Mouse (Mus musculus) heart, postnatal 36 days (tissue): ENCODE measurements at regions not wholly inside any gene's neighbourhood (a gene's known extent, or its start where the extent isn't known, plus 50 kb on each side); places are given as distances from the start of the nearest gene placed in this dataset.
A peak's percentile ranks its signal among the peaks of the same experiment; 100 is the strongest.

Experiments
- DNase-seq, 2 experiments: peaks; one replicate each; pipeline ENCODE4 v3.0.0; 2021 to 2022
- intact Hi-C: fragments of 180-260 bp; cut with DNase I; formaldehyde crosslinking; loops from one replicate; pipeline ENCODE4 v1.15.1; 2025
- microRNA-seq, 2 experiments: library from miRNA; unstranded; fragments of <30 nt; microRNA quantifications; one replicate each; pipeline ENCODE4 v1.2.0; 2021; ENCODE audit warnings: borderline number of aligned reads in 2 of 2

GRCm38 (mm10) chr10:37203709-37204108 is 65.0 kb upstream of the Marcks start:
- intact Hi-C loops, result no loop called here
- no peak for DNase-seq

- DNase-seq, result peak in 1 of 2 experiments; percentile 26
- intact Hi-C loops, result no loop called here
Measured at GRCm38 (mm10) chr10:37194798-37195453, 56.2 kb upstream of the Marcks start.

- intact Hi-C loops, result no loop called here
- DNase-seq, result peak; percentile 58 to 66
Measured at GRCm38 (mm10) chr10:37194131-37194797, 55.5 kb upstream of the Marcks start.

- intact Hi-C loops, result loop anchor here (2.0 kb wide), 1 partner anchor 52 kb away; no protein-coding TSS in a partner anchor
Measured at GRCm38 (mm10) chr10:37192661-37193060, 53.9 kb upstream of the Marcks start.

GRCm38 (mm10) chr10:37190092-37190491 is 51.4 kb upstream of the Marcks start:
- intact Hi-C loops, result no loop called here
- no peak for DNase-seq

More at GRCm38 (mm10) chr10:37192661-37193060, 53.9 kb upstream of the Marcks start:
- no peak for DNase-seq

Small RNA genes in the stretch of these regions (microRNA-seq; reads per million reads assigned to microRNA genes)
- 0 reads per million in 2 experiments for gene Gm24710
